Mouse (Mus musculus) cerebellum, postnatal 10 days (tissue): ENCODE data around the gene Eif5b.
"Not testable (repeated sequence)": the region's sequence is repeated elsewhere in the genome, so short reads cannot be mapped to it uniquely, and the experiment has no call there.

Source experiments
- DNase-seq, 2 experiments: peaks; one replicate each; pipeline ENCODE4 v3.0.0; 2021; ENCODE audit warnings: mixed read lengths in 2 of 2

The Eif5b gene

GRCm38 (mm10) chr1:38006741-38007140 lies 8.9 kb downstream of the Eif5b start:
- no peak for DNase-seq

- DNase-seq = no peak
Measured at GRCm38 (mm10) chr1:38011647-38012046, 13.8 kb downstream of the Eif5b start.

- DNase-seq = no peak
Measured at GRCm38 (mm10) chr1:38012104-38012503, 14.3 kb downstream of the Eif5b start.

GRCm38 (mm10) chr1:38012509-38012908 lies 14.7 kb downstream of the Eif5b start:
- DNase-seq = no peak

- no peak for DNase-seq
Measured at GRCm38 (mm10) chr1:38014551-38015203, 16.9 kb downstream of the Eif5b start.

- DNase-seq = no peak
Measured at GRCm38 (mm10) chr1:38027301-38027700, 29.5 kb downstream of the Eif5b start.

- no peak for DNase-seq
Measured at GRCm38 (mm10) chr1:38031391-38031790, 33.6 kb downstream of the Eif5b start.

- no peak for DNase-seq
Measured at GRCm38 (mm10) chr1:38035521-38035920, 37.7 kb downstream of the Eif5b start.

- DNase-seq = no peak
Measured at GRCm38 (mm10) chr1:38037375-38037774, 39.6 kb downstream of the Eif5b start.

GRCm38 (mm10) chr1:38038898-38039297 lies 41.1 kb downstream of the Eif5b start:
- DNase-seq = no peak

GRCm38 (mm10) chr1:38048121-38048520 lies 50.3 kb downstream of the Eif5b start:
- DNase-seq = peak in 1 of 2 experiments; percentile 15

GRCm38 (mm10) chr1:38049562-38049961 lies 51.8 kb downstream of the Eif5b start:
- DNase-seq = no peak

- DNase-seq = no peak
Measured at GRCm38 (mm10) chr1:38055176-38055575, 57.4 kb downstream of the Eif5b start.

- DNase-seq = no peak
Measured at GRCm38 (mm10) chr1:38058417-38058816, 60.6 kb downstream of the Eif5b start.

GRCm38 (mm10) chr1:38062156-38062555 lies 64.3 kb downstream of the Eif5b start:
- not testable (repeated sequence) for DNase-seq

GRCm38 (mm10) chr1:38067276-38067675 lies 69.5 kb downstream of the Eif5b start:
- DNase-seq = peak; percentile 13 to 17

GRCm38 (mm10) chr1:38071326-38071725 lies 73.5 kb downstream of the Eif5b start:
- no peak for DNase-seq

- no peak for DNase-seq
Measured at GRCm38 (mm10) chr1:38081316-38081715, 83.5 kb downstream of the Eif5b start.

GRCm38 (mm10) chr1:38103214-38103613 lies 105.4 kb downstream of the Eif5b start:
- DNase-seq = no peak

- no peak for DNase-seq
Measured at GRCm38 (mm10) chr1:38103813-38104212, 106.0 kb downstream of the Eif5b start.
